Comparison of ENCODE assay signal across 26 mouse cellular contexts in genomic region chr3:99512933-99513332, GRCm38 (mm10).
"Had no signal": no experiment of that assay in that cellular context is flagged by ENCODE, and none has a peak within 500 bp of the region (broad histone marks: within the 10 kb centered on the region; RNA-seq: fewer than 3 reads in every experiment).

No protein-coding gene starts in this region.

- H3K4me1 ChIP-seq: heart, embryonic 13.5 days; heart, embryonic 15.5 days; hindbrain, embryonic 13.5 days; intestine, embryonic 15.5 days; liver, embryonic 13.5 days; liver, embryonic 15.5 days had no signal

- DNase-seq: gastrocnemius, adult 2 months; gastrocnemius, postnatal 10 days; gastrocnemius, postnatal 25 days; heart, adult 11 months; heart, adult 2 months; heart, postnatal 14 days; heart, postnatal 36 days; kidney, adult 18-20 months; kidney, adult 8-10 months; kidney, postnatal 10 days; kidney, postnatal 25 days; kidney, postnatal 4 days; liver; liver, embryonic 13.5 days had no signal

- H3K9ac ChIP-seq: heart, embryonic 13.5 days; heart, embryonic 15.5 days; hindbrain, embryonic 13.5 days; intestine, embryonic 15.5 days; liver, embryonic 13.5 days; liver, embryonic 15.5 days had no signal

- H3K9me3 ChIP-seq: heart, embryonic 13.5 days; heart, embryonic 15.5 days; hindbrain, embryonic 13.5 days; intestine, embryonic 15.5 days; liver, embryonic 13.5 days; liver, embryonic 15.5 days had no signal

- H3K27me3 ChIP-seq: heart, embryonic 13.5 days; heart, embryonic 15.5 days; hindbrain, embryonic 13.5 days; intestine, embryonic 15.5 days; liver, embryonic 13.5 days; liver, embryonic 15.5 days had no signal

- H3K27ac ChIP-seq: gastrocnemius, adult 2 months; heart, adult 2 months; heart, embryonic 13.5 days; heart, embryonic 15.5 days; hindbrain, embryonic 13.5 days; intestine, embryonic 15.5 days; layer of hippocampus, adult 2 months; left cerebral cortex, adult 2 months; liver, embryonic 13.5 days; liver, embryonic 15.5 days had no signal

- H3K36me3 ChIP-seq: heart, embryonic 13.5 days; heart, embryonic 15.5 days; hindbrain, embryonic 13.5 days; intestine, embryonic 15.5 days; liver, embryonic 13.5 days; liver, embryonic 15.5 days had no signal

- H3K4me3 ChIP-seq: gastrocnemius, adult 2 months; heart, adult 2 months; heart, embryonic 13.5 days; heart, embryonic 15.5 days; hindbrain, embryonic 13.5 days; intestine, embryonic 15.5 days; layer of hippocampus, adult 2 months; left cerebral cortex, adult 2 months; liver, embryonic 13.5 days; liver, embryonic 15.5 days had no signal

- H3K4me2 ChIP-seq: heart, embryonic 11.5 days; heart, embryonic 13.5 days; heart, embryonic 15.5 days; hindbrain, embryonic 13.5 days; intestine, embryonic 15.5 days; liver, embryonic 11.5 days; liver, embryonic 13.5 days; liver, embryonic 15.5 days had no signal

- ATAC-seq: hindbrain, embryonic 16.5 days; inflammation-experienced regulatory T-cells, adult 6 months; intestine, embryonic 15.5 days; intestine, postnatal 0 days had no signal
